Mouse (Mus musculus): ENCODE results near the gene Casp1. TPM values are rescaled to one million over a fixed set of nuclear protein-coding genes. Genes with fewer than 3 reads are reported as not detected.

Casp1 gene
- total and polyA plus RNA-seq, 2 experiments, result 0.18 to 3.6 TPM

DNA sequence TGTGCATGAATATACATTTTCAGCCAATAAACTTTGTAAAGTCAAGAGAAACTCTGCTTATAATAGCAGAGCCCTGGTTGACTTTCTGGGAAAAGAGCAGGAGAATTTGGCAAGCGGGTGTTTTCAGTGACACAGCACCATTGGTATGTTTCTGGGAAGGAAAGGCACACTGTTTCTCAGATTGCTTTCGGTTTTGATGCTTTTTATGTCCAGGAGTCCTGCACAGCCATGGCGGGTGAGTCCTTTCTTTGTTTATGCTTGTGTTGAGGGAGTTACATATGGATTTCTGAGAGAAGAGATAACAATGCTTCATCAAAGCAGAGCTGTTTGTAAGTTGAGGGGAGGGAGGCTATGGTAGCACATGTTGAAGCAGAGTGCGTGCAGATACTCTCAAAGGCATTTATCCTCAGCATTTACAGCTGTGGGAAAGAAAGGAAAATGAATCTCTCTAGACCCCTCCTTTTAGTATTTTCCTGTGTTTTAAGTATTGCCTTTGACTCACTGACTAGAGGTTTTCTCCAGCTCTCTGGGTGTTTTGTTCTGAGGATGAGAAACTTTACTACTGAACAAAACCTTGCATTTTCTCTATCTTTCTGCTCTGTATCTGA, 47.1 kb downstream of the Casp1 start, which contains the start of gene Casp12:
Casp12 (plus strand) TSS at position 140 of the 608 bp plus-strand sequence.
- Histone ChIP-seq H3K27ac (replicated peaks; ENCODE audit: insufficient read depth, low read depth, low read length) (no peak within 1 kb of the TSS; the same call in 1 of the 2 replicates), H3K4me1 (ENCODE audit: control insufficient read depth, insufficient read depth, low read length) (peaks cover 2% of the 10 kb centered on the region; the same call in 1 of the 2 replicates), H3K4me3 (ENCODE audit: insufficient read depth, low read depth, low read length) (peak within 1 kb of the TSS; percentile 54), H3K79me2 (ENCODE audit: control insufficient read depth, insufficient read depth, low read length) (no peaks in the 10 kb centered on the region), H3K9ac (ENCODE audit: low read depth, low read length) (no peak within 1 kb of the TSS), H3K27me3 (ENCODE audit: control insufficient read depth, insufficient read depth, low read length) (no peaks in the 10 kb centered on the region), H3K36me3 (ENCODE audit: control insufficient read depth, insufficient read depth, low read length) (no peaks in the 10 kb centered on the region)
- TF ChIP-seq CTCF (IDR thresholded peaks at IDR 0.05; ENCODE audit: low read depth, low read length), result no peak
- WGBS, result 55% methylated on average over 4 of the region's 4 CpGs
- peak; percentile 14 for DNase-seq (ENCODE audit: extremely low read depth, low read depth, low spot score)

DNA sequence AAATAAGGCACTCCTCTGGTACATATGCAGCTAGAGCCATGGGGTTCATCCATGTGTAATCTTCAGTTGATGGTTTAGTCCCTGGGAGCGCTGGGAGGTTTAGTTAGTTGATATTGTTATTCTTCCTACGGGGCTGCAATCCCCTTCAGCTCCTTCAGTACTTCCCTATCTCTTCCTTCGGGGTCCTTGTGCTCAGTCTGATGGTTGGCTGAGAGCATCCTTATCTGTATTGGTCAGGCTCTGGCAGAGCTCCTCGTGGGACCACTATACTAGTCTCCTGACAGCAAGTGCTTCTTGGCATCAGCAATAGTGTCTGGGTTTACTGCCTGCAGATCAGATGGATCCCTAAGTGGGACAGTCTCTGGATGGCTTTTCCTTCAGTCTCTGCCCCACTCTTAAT, 49.1 kb downstream of the Casp1 start:
- H3K27ac ChIP-seq (replicated peaks; ENCODE audit: insufficient read depth, low read depth, low read length), result no peak overlapping the region
- no peaks in the 10 kb centered on the region for H3K79me2 ChIP-seq (ENCODE audit: control insufficient read depth, insufficient read depth, low read length)
- no peak for DNase-seq (ENCODE audit: extremely low read depth, low read depth, low spot score)
- H3K9ac ChIP-seq (ENCODE audit: low read depth, low read length), result no peak overlapping the region
- TF ChIP-seq CTCF (IDR thresholded peaks at IDR 0.05; ENCODE audit: low read depth, low read length) (no peak), POLR2A (IDR thresholded peaks at IDR 0.05; ENCODE audit: extremely low read depth, insufficient read depth, low read length) (no peak)
- H3K36me3 ChIP-seq (ENCODE audit: control insufficient read depth, insufficient read depth, low read length), result no peaks in the 10 kb centered on the region
- no peak overlapping the region for H3K4me3 ChIP-seq (ENCODE audit: insufficient read depth, low read depth, low read length)
- 56% methylated on average over 4 of the region's 4 CpGs for WGBS
- H3K4me1 ChIP-seq (ENCODE audit: control insufficient read depth, insufficient read depth, low read length), result peaks cover 2% of the 10 kb centered on the region; the same call in 1 of the 2 replicates
- H3K27me3 ChIP-seq (ENCODE audit: control insufficient read depth, insufficient read depth, low read length), result no peaks in the 10 kb centered on the region

DNA sequence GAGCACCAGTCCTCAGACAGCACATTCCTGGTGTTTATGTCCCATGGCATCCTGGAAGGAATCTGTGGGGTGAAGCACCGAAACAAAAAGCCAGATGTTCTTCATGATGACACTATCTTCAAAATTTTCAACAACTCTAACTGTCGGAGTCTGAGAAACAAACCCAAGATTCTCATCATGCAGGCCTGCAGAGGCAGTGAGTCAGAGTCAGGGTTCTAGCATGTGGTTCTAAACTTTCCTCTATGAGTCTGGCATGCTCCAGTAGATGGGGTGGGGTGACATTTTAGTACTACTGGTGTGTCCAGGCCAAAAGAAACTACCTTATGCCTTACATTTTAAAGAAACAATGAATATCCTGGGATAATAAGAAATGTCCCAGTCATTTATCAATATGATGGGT, 55.4 kb downstream of the Casp1 start:
- Histone ChIP-seq H3K27me3 (ENCODE audit: control insufficient read depth, insufficient read depth, low read length) (no peaks in the 10 kb centered on the region), H3K4me3 (ENCODE audit: insufficient read depth, low read depth, low read length) (no peak overlapping the region), H3K27ac (replicated peaks; ENCODE audit: insufficient read depth, low read depth, low read length) (no peak overlapping the region), H3K9ac (ENCODE audit: low read depth, low read length) (no peak overlapping the region), H3K79me2 (ENCODE audit: control insufficient read depth, insufficient read depth, low read length) (no peaks in the 10 kb centered on the region), H3K36me3 (ENCODE audit: control insufficient read depth, insufficient read depth, low read length) (no peaks in the 10 kb centered on the region), H3K4me1 (ENCODE audit: control insufficient read depth, insufficient read depth, low read length) (no peaks in the 10 kb centered on the region)
- TF ChIP-seq POLR2A (IDR thresholded peaks at IDR 0.05; ENCODE audit: extremely low read depth, insufficient read depth, low read length) (no peak), CTCF (IDR thresholded peaks at IDR 0.05; ENCODE audit: low read depth, low read length) (no peak)
- DNase-seq (ENCODE audit: extremely low read depth, low read depth, low spot score), result no peak
- WGBS, result 77% methylated on average over 2 of the region's 2 CpGs

DNA sequence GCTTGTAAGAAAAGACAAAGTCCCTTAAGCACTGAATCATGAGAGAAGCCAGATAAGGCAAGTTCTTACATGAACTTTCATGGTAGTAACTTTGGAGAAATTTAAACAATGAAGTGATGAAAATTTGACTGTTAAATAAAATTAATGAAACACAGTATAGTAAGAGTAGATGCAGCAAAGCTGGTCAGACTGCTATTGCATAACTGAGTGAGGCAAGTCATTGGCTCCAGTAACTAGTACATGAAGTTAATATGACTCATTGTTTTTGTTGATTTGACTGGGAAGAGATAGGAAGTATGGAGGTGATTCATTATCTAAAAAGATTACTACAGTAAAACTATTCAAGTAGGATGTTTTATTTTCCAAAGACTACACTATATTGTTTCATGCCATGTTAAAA, 58.5 kb downstream of the Casp1 start:
- no peak for DNase-seq (ENCODE audit: extremely low read depth, low read depth, low spot score)
- no peaks in the 10 kb centered on the region for H3K36me3 ChIP-seq (ENCODE audit: control insufficient read depth, insufficient read depth, low read length)
- no peaks in the 10 kb centered on the region for H3K79me2 ChIP-seq (ENCODE audit: control insufficient read depth, insufficient read depth, low read length)
- H3K27ac ChIP-seq (replicated peaks; ENCODE audit: insufficient read depth, low read depth, low read length), result no peak overlapping the region
- TF ChIP-seq CTCF (IDR thresholded peaks at IDR 0.05; ENCODE audit: low read depth, low read length) (no peak), POLR2A (IDR thresholded peaks at IDR 0.05; ENCODE audit: extremely low read depth, insufficient read depth, low read length) (no peak)
- H3K27me3 ChIP-seq (ENCODE audit: control insufficient read depth, insufficient read depth, low read length), result no peaks in the 10 kb centered on the region
- H3K9ac ChIP-seq (ENCODE audit: low read depth, low read length), result no peak overlapping the region
- H3K4me1 ChIP-seq (ENCODE audit: control insufficient read depth, insufficient read depth, low read length), result no peaks in the 10 kb centered on the region
- no peak overlapping the region for H3K4me3 ChIP-seq (ENCODE audit: insufficient read depth, low read depth, low read length)

Other genes with a start within 250 kb of the Casp1 start
- gene Casp4, start 10.3 kb downstream of the Casp1 start, total RNA-seq (2014; rRNA removed), result 1.7 and 3.2 TPM in 2 replicates
- gene Casp4, start 10.3 kb downstream of the Casp1 start, polyA plus RNA-seq (2012; rRNA removed), result 0.20 and 0.64 TPM in 2 replicates
- 2.4 and 2.7 TPM in 2 replicates for gene Casp12, start 46.9 kb downstream of the Casp1 start, total RNA-seq (2014; rRNA removed)
- gene Casp12, start 46.9 kb downstream of the Casp1 start, polyA plus RNA-seq (2012; rRNA removed), result 0.09 and 0.15 TPM in 2 replicates

Measured in liver, adult 2 months (tissue).